Mouse (Mus musculus) megakaryocyte, embryonic 14.5 days (primary cell): ENCODE results near the gene Mtus2.

Experiments
- FLI1 ChIP-seq: IDR thresholded peaks from 2 replicates; pipeline ENCODE4 v1.6.1; 2012; ENCODE audit warnings: low read length, inconsistent platforms, mixed read lengths
- GATA1 ChIP-seq: IDR thresholded peaks from 3 replicates; pipeline ENCODE4 v1.6.1; 2012; ENCODE audit warnings: mixed read lengths, low read length, inconsistent platforms, borderline replicate concordance

GRCm38 (mm10) chr5:147956421-147956820, 699 bp upstream of the Mtus2 start:
- TF ChIP-seq GATA1 (no peak), FLI1 (no peak)
